Mouse (Mus musculus): Measurements from ENCODE around the gene Fabp3. TPM values are rescaled to one million over a fixed set of nuclear protein-coding genes. Genes with fewer than 3 reads are reported as not detected.

The Fabp3 gene
- total RNA-seq (2021), result 100 to 1,000 TPM; 465 to 601 TPM
- long read RNA-seq, experiment 1, transcript Fabp3-201 (4 exons, 823 nt), result major isoform, 507 of 525 reads
- long read RNA-seq, experiment 1, partial matches to known transcripts, result 12 of 525 reads
- long read RNA-seq, experiment 1, other reads (novel, unspliced or antisense), result 6 of 525 reads
- long read RNA-seq, experiment 2, transcript Fabp3-201 (4 exons, 823 nt), result major isoform, 569 of 579 reads
- long read RNA-seq, experiment 2, partial matches to known transcripts, result 3 of 579 reads
- long read RNA-seq, experiment 2, other reads (novel, unspliced or antisense), result 7 of 579 reads

DNA sequence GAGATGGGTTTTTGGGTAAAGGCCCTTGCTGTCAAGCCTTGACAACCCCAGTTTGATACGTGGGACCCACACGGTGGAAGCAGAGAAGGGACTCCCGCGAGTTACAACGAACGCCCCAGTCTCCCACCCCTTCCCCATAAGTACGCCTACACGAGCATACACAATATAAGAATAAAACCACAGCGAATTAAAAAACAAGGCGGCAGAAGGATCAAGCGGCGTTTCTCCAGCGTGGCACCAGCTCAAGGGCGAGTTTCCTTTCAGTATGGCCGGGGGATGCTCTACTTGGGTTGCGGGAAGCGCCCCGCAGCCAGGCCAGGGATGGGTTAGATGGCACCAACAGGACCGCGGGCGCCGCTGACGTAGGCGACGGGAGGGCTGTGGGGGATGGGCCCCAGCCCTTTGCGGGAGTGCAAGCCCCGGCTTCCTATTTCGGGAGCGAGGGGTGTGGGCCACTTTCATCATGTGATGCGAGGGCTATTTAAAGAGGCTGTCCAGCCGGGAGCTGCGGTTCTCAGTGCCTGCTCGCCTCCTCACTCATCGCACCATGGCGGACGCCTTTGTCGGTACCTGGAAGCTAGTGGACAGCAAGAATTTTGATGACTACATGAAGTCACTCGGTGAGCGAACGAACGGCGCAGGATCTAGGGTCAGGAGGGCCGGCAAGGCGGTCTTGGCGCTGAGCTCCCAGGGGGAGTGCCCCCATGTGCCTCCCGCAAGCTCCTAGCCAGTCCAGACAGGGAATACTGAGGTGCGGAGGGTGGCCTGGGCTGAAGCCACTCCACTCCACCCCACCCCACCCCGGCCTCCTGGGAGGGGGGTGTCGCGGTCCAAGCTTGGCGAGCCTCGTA, at the start of gene Fabp3, which contains the start of gene Gm10570:
Gene Fabp3 (plus strand): TSS at position 365 of the 851 bp plus-strand sequence.
Gene Gm10570 (minus strand): TSS at position 444 of the 851 bp plus-strand sequence.
- DNase-seq, result peak; percentile 63

DNA sequence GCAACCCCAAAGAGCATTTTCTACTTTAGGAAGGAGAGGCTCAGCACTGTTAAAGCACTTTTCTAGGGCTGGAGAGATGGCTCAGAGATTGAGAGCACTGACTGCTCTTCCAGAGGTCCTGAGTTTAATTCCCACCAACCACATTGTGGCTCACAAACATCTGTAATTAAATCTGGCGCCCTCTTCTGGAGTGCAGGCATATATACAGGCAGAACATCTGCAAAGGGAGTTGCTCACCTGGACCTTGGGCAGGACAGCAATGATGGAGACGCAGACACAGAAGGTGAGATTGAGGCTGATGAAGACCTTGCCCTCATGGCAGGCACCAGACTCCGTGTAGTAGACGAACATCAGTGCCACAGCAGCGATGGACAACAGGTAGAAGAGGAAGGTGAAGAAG, 48.0 kb upstream of the Fabp3 start:
- no peak for DNase-seq

GRCm38 (mm10) chr4:130264131-130264530, 44.3 kb upstream of the Fabp3 start:
- no peak for DNase-seq

DNA sequence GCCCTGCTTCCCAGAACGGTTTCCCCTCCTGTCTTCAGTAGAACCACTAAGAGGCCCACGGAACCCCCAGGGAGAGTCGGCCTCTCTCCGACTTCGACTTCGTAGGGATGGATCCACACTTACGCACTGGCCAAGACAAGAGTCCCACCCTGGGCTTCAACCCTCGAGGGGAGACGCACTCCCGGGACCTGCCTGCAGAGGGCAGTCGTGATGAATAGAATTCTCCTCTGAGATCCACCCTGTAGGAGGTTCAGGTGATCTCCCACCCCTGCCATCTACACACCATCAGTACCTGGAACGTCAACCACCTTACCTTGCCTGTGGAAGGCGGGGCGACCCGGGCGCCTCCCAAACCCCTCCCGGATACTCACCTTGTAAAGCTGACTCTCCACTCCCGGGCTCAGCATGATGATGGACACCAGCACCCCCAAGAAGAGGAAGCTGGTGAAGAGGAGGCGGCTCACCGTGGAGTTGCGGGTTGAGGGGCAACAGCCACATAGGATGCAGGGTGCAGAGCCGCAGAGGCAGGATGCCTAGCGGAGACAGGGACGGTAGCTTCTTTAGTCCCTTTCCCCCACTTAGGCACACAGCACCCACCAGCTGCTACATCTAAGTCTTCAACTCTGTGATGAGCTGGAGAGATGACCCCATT, 43.6 kb upstream of the Fabp3 start:
- peak; percentile 71 for DNase-seq

- no peak for DNase-seq
Measured at GRCm38 (mm10) chr4:130266601-130267000, 41.8 kb upstream of the Fabp3 start.

DNA sequence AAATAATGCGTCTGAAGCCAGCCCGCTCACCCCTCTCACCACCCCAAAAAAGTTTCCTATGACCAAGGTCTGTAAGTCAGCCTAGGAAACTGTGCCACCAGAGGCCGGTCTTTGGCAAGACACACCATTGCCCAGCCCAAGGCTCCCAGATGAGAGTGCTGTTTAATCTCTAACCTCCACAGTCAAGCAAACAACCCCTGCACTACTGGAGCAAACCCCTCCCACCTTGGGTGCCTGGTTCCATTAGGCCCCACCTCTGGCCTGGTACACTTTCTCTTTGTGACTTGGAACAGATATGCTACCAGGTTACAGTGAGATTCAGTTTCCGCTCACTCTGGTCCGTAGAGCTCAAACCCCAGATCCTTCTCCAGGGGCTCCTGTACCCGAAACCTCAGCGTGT, 41.3 kb upstream of the Fabp3 start:
- DNase-seq, result no peak

- DNase-seq, result no peak
Measured at GRCm38 (mm10) chr4:130268736-130269135, 39.7 kb upstream of the Fabp3 start.

DNA sequence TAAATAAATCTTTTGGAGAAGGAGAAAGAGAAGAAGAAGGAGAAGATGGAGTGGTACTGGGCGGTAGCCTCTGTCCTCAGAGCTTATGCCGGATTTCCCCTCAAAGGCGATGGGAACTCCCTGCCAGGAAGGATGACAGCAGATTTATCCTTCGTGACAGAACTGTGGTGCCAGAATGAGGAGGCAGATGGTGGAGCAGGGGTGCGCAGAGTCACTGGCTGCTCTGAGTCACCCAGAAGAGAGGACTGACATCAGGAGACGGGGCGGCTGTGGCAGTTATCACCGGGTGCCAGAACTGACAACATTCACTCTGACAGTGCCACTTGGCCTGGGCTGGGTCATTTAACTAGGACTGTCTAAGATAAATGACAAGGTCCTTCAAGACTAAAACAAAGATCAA, 38.3 kb upstream of the Fabp3 start:
- no peak for DNase-seq

DNA sequence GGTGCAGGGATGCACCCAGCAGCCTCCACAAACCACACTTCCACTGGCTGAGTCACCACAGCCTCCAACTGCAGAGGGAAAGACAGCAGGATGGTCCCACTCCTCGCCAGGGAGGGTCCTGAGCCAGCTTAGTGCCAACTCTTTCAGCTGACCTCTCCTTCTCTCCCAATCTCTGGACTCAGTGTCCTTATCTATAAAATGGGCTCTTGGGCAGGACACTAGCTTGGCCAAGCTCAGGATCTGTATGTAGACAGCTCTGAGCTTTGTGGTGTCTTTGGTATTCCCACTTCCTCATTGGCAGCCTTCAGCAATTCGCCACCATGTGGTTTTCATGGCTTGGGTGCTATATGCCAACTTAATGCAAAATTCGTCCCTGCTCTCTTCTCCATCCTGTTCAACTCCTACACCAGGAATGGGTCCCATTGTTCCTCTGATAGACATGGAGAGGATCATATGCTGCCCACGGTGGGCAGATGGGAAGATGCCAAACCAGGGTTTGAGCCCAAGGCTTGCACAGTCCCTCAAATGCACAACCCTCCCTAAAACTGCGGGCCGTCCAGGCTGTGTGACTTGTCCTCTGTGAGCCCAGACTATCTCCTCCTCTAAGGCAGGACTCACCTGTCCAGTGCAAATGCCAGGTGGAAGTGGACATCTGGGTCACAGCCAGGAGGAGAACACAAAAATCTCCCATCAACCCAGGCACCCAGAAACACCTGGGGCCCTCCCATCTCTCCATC, 37.6 kb upstream of the Fabp3 start:
- no peak for DNase-seq

- no peak for DNase-seq
Measured at GRCm38 (mm10) chr4:130273698-130274345, 34.6 kb upstream of the Fabp3 start.

DNA sequence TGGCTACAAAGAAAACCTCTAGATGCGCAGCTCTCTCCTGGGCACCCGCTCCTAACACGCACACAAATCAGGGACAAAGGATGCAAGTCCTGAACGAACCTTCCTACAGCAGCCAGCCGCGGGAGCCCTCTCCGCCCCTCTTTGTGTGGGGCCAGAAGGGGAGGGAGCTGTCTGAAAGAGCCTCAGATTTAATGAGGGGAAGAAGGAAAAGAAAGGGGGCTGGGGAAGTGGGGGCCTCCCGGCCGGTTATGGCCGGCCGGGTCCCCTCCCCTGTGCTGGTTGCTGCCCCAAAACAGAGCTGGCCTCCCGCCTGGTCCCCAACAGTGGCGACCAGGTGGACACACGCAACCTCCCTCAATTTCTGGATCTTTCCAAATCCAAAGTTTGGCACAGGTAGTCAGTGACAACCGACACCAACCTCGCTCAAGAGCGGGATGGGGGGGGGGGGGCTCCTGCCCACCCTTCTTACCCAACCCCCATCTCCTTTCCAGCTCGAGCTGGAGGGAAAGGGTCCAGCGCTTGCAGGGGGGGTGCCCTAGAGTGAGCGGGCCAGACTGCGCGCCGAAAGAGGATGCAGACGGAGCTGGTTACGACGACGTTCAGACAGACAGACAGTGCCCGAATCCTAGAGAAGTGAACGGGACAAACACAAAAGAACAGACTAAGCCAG, 33.9 kb upstream of the Fabp3 start:
- peak; percentile 29 for DNase-seq

DNA sequence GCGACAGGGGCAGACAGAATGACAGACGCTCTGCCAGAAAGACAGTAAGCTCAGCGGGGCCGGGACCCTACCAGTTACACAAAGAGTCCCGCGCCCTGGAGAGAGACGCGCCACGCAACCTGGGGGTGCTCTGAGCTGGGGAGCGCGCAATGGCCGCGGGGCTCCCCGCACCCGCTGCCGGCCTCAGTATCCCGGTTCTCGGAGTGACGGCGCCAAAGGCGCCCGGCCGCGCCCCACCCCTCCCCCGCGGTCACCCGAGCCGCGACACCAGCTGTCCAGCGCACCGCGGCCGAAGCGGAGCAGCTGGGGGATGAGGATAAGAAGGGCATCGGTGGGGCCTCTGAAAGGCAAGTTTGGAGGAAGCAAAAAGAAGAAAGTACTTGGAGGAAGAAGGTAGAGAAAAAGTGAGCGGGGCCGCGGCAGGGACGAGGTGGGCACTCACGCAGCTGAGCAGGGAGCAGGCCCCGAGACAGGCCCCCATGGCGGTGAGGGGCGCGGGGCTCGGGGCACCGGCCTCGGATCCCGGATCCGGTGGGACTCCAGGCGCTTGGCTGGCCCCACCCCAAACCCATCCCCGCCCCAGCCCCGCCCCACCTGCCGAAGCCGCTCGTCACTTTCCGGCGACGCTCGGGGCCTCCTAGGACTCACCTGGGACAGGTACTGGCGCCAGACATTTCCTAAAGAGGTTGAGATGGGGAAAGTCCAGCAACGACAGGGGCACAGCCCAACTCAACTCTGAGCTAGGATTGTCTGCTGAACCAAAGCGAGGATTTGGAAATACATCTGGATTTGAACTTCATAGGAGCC, 33.2 kb upstream of the Fabp3 start:
- peak; percentile 43 for DNase-seq

- DNase-seq, result no peak
Measured at GRCm38 (mm10) chr4:130275823-130276105, 32.6 kb upstream of the Fabp3 start.

- DNase-seq, result no peak
Measured at GRCm38 (mm10) chr4:130276573-130277176, 31.7 kb upstream of the Fabp3 start.

DNA sequence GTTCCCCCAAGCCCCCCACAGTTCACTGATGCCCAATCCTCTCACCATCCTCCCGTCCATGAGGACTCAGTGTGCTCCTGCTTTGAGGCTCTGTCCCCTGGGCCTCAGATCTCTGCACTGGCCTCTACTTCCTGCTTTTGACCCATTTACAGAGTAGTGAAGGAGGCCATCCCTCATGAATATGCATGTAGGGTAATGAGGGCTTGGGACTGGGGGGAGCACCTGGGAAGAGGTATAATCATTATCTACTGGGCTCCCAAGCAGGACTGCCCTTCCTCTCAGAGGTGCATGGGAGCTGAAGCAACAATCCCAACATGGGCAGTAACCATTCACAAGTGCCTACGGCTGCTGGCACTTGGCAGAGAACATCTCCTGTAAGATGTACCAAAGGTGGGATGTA, 29.3 kb upstream of the Fabp3 start, which contains the start of gene Serinc2:
Gene Serinc2 (minus strand): TSS at position 101 of the 400 bp plus-strand sequence.
- no peak for DNase-seq

DNA sequence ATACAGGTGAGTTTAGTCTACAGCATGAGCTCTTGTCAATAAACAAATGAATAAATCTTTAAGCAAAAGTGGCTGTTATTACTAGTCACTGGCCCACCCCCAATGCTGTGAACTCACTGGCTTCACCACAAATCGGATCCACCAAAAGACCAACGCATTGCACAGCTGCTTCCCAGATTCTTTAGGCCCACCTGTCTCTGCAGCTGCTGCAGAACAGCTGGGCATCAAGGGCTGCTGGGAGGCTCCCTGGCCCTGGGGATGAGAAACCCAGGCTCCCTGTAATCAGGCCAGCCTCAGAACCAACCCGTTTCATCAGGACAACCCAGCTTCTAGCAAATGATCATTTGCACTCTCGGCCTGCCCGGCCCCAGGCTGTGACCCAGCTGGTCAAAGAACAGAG, 25.5 kb upstream of the Fabp3 start:
- no peak for DNase-seq

GRCm38 (mm10) chr4:130283826-130284225, 24.6 kb upstream of the Fabp3 start:
- no peak for DNase-seq

DNA sequence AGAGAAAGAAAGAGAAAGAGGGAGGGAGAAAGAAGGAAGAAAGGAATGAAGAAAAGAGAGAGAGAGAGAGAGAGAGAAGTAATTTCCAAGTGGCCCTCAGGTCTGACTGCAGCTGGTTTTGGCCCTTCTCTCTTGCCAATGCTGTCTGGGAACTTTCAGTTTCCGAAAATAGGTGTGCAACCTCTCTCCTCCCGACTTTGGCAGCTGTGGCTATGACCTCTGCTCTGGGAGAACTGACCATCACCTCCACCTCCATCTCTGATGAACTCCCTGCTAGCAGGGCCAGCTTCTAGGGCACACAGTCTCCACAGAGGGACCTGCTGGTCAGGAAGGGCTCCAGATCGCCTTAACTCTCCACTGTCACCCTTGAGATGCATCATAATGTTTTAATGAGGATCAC, 21.9 kb upstream of the Fabp3 start:
- DNase-seq, result no peak

DNA sequence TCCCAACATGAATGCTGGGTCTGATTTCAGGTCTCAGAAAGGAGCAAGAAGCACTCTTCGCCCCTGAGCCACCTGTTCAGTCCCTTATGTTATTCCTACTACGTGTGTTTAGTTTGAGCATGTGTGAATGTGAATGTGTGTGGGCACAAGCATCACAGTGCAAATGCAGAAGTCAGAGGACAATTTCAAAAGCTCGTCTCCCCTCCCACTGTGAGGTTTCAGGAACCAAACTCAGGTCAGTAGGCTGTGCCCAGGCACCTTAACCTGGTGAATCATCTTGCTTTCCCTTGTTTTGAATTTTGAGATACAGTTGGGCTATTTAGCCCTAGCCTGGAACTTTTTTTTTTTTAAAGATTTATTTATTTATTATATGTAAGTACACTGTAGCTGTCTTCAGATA, 18.6 kb upstream of the Fabp3 start:
- no peak for DNase-seq

DNA sequence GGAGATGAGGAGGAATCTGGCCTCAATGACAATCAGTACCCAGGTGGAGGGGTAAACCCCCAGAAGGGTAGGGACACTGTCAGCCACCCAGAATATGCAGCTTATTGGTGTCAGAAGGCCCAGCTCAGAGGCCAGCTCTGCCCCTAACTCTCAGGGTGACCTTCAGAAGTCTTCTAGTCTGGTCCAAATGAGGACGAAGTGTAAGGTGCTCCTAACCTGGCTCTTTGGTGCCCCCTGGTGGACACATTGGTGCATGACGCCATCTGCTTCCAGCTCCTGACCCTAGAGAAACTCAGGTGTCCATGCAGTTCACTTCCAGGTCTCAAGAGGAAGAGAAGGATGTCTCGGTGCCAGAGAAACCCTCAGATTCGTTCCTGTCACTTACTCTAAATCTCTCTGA, 16.1 kb upstream of the Fabp3 start:
- DNase-seq, result peak; percentile 84
